Mouse (Mus musculus) layer of hippocampus, adult 2 months (tissue): Measurements from ENCODE around the gene Olfr613. TPM values are rescaled to one million over a fixed set of nuclear protein-coding genes. Genes with fewer than 3 reads are reported as not detected.
"Not testable (repeated sequence)": the region's sequence is repeated elsewhere in the genome, so short reads cannot be mapped to it uniquely, and the experiment has no call there.

Experiments used
- DNase-seq, 2 experiments: peaks; one replicate each; pipeline ENCODE4 v3.0.0; 2022; ENCODE audit warnings: low spot score in 2 of 2
- H3K27ac ChIP-seq: fragments of 200-600 bp; 2 replicates; pipeline ENCODE4 v1.8.1; 2022
- H3K4me3 ChIP-seq: fragments of 200-600 bp; 2 replicates; pipeline ENCODE4 v1.8.1; 2022; ENCODE audit warnings: mild to moderate bottlenecking
- CTCF ChIP-seq: fragments of 200-600 bp; conservative IDR thresholded peaks from 2 replicates; pipeline ENCODE4 v1.8.1; 2022; ENCODE audit warnings: antibody characterized with exemption, mild to moderate bottlenecking, moderate library complexity
- long read RNA-seq, 2 experiments: library from polyadenylated mRNA; stranded (forward); transcript quantifications; one replicate each; pipeline ENCODE4 v2.0.0; 2021; ENCODE audit warnings: borderline mapping rate in 2 of 2
- microRNA-seq, 2 experiments: library from miRNA; unstranded; fragments of <30 nt; microRNA quantifications; one replicate each; pipeline ENCODE4 v1.2.0; 2021
- total RNA-seq, 2 experiments: library from RNA; stranded (reverse); gene quantifications; 2 replicates each; pipeline ENCODE4 v1.2.3; 2021

The Olfr613 gene
- total RNA-seq: not detected
- long read RNA-seq, experiment 1: 0 reads
- long read RNA-seq, experiment 2: 0 reads

DNA sequence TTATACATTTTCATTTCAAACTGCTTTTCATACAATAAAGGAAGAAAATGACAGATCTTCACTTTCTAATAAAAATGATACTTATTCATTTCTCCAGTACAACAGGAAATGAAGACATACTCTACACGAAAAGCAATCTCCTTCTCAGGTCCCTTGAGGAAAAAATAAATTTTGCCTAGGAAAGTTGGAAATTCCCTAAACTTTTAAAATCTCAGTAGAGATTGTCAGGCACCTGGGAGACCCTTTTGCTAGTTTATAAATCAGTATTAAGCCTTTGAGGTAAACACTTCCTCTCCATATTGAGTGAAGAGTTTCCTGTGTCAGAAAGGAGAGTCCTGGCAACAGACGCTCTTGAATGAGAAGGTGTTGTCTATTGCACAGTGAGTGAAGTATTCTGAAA lies at the start of gene Olfr613:
Olfr613 (plus strand) TSS at position 301 of the 400 bp plus-strand sequence.
- Histone ChIP-seq H3K27ac (no peak within 1 kb of the TSS), H3K4me3 (no peak within 1 kb of the TSS)
- DNase-seq: no peak
- no peak for TF ChIP-seq CTCF

GRCm38 (mm10) chr7:103512022-103512421 lies 35.9 kb upstream of the Olfr613 start, which contains the start of gene Olfr610:
Gene Olfr610 (minus strand): TSS chr7:103512122.
- Histone ChIP-seq H3K4me3 (no peak within 1 kb of the TSS), H3K27ac (no peak within 1 kb of the TSS)
- no peak for DNase-seq
- TF ChIP-seq CTCF: no peak

DNA sequence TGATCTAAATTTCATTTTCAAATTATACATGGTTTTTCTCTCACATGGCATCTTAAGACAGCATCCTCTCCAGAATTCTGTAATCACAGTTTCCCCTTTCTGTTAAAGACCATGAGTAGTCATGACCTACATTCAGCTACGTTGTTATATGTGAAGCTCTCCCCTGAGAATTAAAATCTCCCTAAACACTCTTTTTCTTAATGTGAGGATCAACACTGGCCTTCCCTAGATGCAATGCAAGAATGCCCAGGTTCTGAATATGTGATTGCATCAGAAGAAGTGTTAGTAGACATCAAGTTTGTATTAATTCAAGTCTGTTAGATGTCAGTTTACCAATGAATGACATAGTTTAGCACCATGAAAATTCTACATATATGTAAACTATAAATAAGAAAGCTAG lies 27.1 kb upstream of the Olfr613 start, which contains the start of gene Olfr611:
Olfr611 (minus strand) TSS at position 101 of the 400 bp plus-strand sequence.
- H3K4me3 ChIP-seq, DNase-seq, H3K27ac ChIP-seq: not testable (repeated sequence)

- H3K27ac ChIP-seq, H3K4me3 ChIP-seq, DNase-seq: not testable (repeated sequence)
Observed at GRCm38 (mm10) chr7:103542617-103543016, 5.3 kb upstream of the Olfr613 start, which contains the start of gene Olfr612. Gene Olfr612 (minus strand): TSS chr7:103542717.

GRCm38 (mm10) chr7:103555779-103556178 lies 7.9 kb downstream of the Olfr613 start, which contains the start of gene Olfr615:
Gene Olfr615 (plus strand): TSS chr7:103556079.
- TF ChIP-seq CTCF: no peak
- no peak within 1 kb of the TSS for H3K27ac ChIP-seq
- no peak for DNase-seq
- H3K4me3 ChIP-seq: no peak within 1 kb of the TSS

DNA sequence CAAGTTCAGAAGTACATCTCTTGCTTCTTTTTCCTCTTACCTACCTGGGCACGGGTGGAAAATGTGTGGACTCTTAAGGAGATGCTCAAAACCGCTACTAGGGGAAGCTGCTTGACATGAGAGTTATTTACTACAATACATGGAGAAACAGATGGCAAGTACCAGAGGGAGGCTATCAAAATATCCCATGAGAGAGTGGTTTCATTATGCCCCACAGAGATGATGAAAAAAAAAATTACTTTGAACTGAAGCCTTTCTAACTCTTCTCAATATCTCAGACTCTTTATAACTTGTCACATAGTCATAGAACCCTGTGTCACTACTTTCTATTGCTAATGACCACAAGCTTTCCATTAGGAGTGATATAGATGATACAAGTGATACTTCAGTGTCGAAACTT lies 21.2 kb downstream of the Olfr613 start, which contains the start of gene Olfr616:
Olfr616 (minus strand) TSS at position 101 of the 400 bp plus-strand sequence.
- H3K27ac ChIP-seq: no peak within 1 kb of the TSS
- TF ChIP-seq CTCF: no peak
- no peak within 1 kb of the TSS for H3K4me3 ChIP-seq
- no peak for DNase-seq

- Histone ChIP-seq H3K27ac (no peak within 1 kb of the TSS), H3K4me3 (no peak within 1 kb of the TSS)
- DNase-seq: no peak
- TF ChIP-seq CTCF: no peak
Observed at GRCm38 (mm10) chr7:103572761-103573160, 24.9 kb downstream of the Olfr613 start, which contains the start of gene Olfr617. Gene Olfr617 (plus strand): TSS chr7:103573061.

DNA sequence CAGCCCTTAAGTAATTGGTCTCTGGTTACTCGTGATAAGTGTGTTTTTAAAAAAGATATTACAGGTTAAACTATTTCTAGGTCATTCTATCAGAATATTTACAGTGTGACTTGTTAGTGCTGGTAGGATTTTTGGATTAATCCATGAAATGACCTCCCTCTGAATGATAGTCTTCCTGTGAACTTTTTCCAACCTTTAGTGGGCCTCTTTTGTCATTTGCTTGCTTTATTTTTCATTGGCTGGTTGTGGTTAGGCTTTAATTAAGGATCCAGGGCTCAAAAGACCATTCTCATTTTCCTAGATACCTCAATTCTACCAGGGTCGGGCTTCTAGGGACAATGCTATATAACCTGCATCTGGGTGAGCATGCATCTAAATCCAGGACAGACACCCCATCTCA lies 41.9 kb downstream of the Olfr613 start, which contains the start of gene Olfr618:
Olfr618 (plus strand) TSS at position 301 of the 400 bp plus-strand sequence.
- no peak for DNase-seq
- TF ChIP-seq CTCF: no peak
- H3K27ac ChIP-seq: no peak within 1 kb of the TSS
- no peak within 1 kb of the TSS for H3K4me3 ChIP-seq

- no peak within 1 kb of the TSS for H3K27ac ChIP-seq
- no peak within 1 kb of the TSS for H3K4me3 ChIP-seq
- DNase-seq: no peak
- TF ChIP-seq CTCF: no peak
Observed at GRCm38 (mm10) chr7:103600275-103600674, 52.4 kb downstream of the Olfr613 start, which contains the start of gene Olfr619. Gene Olfr619 (plus strand): TSS chr7:103600575.

Small RNAs within 50 kb of the gene (microRNA-seq; reads per million reads assigned to microRNA genes)
- 0 reads per million in 2 experiments for gene Gm26506

Other genes starting within 250 kb of the Olfr613 start
- gene Olfr596, start 242.4 kb upstream of the Olfr613 start, total RNA-seq: not detected
- not detected for gene Olfr597, start 231.8 kb upstream of the Olfr613 start, total RNA-seq
- gene Olfr598, start 224.5 kb upstream of the Olfr613 start, total RNA-seq: not detected
- gene Olfr599, start 212.2 kb upstream of the Olfr613 start, total RNA-seq: not detected
- not detected for gene Olfr600, start 198.4 kb upstream of the Olfr613 start, total RNA-seq
- gene Olfr601, start 185.4 kb upstream of the Olfr613 start, total RNA-seq: not detected
- not detected for gene Olfr603, start 161.9 kb upstream of the Olfr613 start, total RNA-seq
- gene Usp17lc, start 133.0 kb upstream of the Olfr613 start, total RNA-seq: not detected
- not detected for gene Olfr605, start 102.6 kb upstream of the Olfr613 start, total RNA-seq
- gene Olfr606, start 99.0 kb upstream of the Olfr613 start, total RNA-seq: not detected
- gene Olfr607, start 83.9 kb upstream of the Olfr613 start, total RNA-seq: not detected
- gene Olfr608, start 78.2 kb upstream of the Olfr613 start, total RNA-seq: not detected
- gene Olfr609, start 50.0 kb upstream of the Olfr613 start, total RNA-seq: not detected
- gene Olfr610, start 36.0 kb upstream of the Olfr613 start, total RNA-seq: not detected
- not detected for gene Olfr611, start 27.2 kb upstream of the Olfr613 start, total RNA-seq
- gene Olfr612, start 5.4 kb upstream of the Olfr613 start, total RNA-seq: not detected
- gene Olfr615, start 8.0 kb downstream of the Olfr613 start, total RNA-seq: not detected
- not detected for gene Olfr616, start 21.1 kb downstream of the Olfr613 start, total RNA-seq
- gene Olfr617, start 25.0 kb downstream of the Olfr613 start, total RNA-seq: not detected
- gene Olfr618, start 42.0 kb downstream of the Olfr613 start, total RNA-seq: not detected
- gene Olfr619, start 52.5 kb downstream of the Olfr613 start, total RNA-seq: not detected
- not detected for gene Olfr620, start 64.5 kb downstream of the Olfr613 start, total RNA-seq
- gene Olfr622, start 94.6 kb downstream of the Olfr613 start, total RNA-seq: not detected
- not detected for gene Olfr623, start 115.6 kb downstream of the Olfr613 start, total RNA-seq
- gene Olfr624, start 123.1 kb downstream of the Olfr613 start, total RNA-seq: under 1 TPM in 1 of 2 experiments, not detected in 1; 0.08 TPM
- gene Olfr625-ps1, start 134.6 kb downstream of the Olfr613 start, total RNA-seq: not detected
- not detected for gene Olfr243, start 166.6 kb downstream of the Olfr613 start, total RNA-seq
- not detected for gene Olfr628, start 182.3 kb downstream of the Olfr613 start, total RNA-seq
- gene Olfr629, start 196.9 kb downstream of the Olfr613 start, total RNA-seq: not detected
- not detected for gene Olfr630, start 209.3 kb downstream of the Olfr613 start, total RNA-seq
- gene Olfr69, start 223.5 kb downstream of the Olfr613 start, total RNA-seq: not detected
- gene Olfr68, start 231.6 kb downstream of the Olfr613 start, total RNA-seq: not detected
- gene Olfr67, start 243.7 kb downstream of the Olfr613 start, total RNA-seq: not detected